Mouse (Mus musculus): Measurements from ENCODE around the gene Cyp2a4.
"Not testable (repeated sequence)": the region's sequence is repeated elsewhere in the genome, so short reads cannot be mapped to it uniquely, and the experiment has no call there.

The Cyp2a4 gene

GRCm38 (mm10) chr7:26306926-26307325 is at the start of gene Cyp2a4:
Gene Cyp2a4, plus strand, starts transcription at chr7:26307169.
- not testable (repeated sequence) for DNase-seq (ENCODE audit: low read depth, low spot score)

GRCm38 (mm10) chr7:26260034-26260433 is 46.9 kb upstream of the Cyp2a4 start, which contains the start of gene Vmn1r184:
Gene Vmn1r184, plus strand, starts transcription at chr7:26260334.
- not testable (repeated sequence) for DNase-seq (ENCODE audit: low read depth, low spot score)

DNA sequence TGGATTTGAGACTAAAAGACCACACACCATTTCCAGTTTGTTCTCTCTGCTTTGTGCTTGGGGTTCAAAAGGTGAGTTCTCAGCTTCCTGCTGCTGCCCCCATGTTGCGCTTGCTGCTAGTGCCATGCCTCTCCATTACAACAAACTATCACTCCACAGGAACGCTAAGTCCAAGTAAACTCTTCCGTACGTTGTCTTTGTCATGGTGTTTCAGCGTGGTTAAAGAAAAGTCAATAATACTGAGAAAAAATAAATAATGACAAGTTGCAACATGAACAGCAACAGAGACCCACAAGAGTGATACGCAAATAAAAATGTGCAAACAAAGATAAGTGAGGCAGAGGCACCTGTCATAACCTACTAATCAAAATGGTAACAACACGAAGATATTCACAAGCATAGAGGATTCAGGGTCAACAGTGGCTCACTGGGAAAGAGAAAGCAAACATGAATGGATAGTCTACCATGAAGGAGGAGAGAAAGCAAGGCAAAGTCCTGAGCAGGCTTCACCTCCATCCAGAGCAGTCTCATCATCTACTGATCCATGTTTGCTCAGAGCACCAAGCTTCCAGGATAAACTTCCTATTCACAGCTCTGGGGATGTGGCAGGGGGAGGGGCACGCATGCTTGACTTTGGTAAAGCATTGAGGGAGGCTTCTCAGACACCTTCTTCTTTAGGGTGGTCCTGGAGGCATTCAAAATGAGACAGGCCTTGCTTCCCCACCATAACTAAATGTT is 3.4 kb upstream of the Cyp2a4 start:
- not testable (repeated sequence) for DNase-seq (ENCODE audit: low read depth, low spot score)

DNA sequence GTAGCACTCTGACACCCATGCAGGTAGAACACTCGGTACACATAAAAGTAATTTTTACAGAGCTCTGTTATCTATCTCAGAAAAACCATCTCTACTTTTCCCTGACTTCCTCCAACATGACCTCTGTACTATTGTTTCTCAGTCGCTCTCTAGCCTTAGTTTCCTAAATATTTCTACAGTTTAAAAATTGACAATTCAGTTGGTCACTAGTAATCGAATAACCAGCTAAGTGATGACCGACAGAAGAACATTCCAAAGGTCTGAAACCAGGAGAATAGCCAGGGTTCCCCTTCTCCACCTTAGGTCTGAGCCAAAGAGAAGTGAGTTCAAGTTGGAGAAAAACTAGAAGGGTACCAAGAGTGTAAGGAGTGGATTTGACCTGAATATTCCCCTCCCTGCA is 4.8 kb downstream of the Cyp2a4 start:
- not testable (repeated sequence) for DNase-seq (ENCODE audit: low read depth, low spot score)

DNA sequence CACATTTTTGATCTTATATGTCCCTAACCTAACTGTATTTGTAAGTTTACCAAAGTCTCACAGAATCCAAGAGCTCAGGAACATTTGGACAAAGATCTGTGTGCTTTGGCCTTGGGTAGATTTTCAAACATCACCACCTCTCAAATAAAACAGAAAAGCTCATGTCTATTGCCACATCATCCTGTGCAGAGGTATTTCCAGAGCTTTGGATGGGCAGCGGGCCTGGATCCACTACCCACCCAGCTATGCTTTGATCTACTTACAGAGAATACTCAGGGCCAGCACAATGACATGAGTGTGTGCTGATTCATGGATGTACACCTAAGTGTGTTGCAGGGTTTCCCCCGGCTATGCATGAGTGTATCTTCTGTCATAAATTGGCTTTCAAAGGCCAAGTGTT is 8.2 kb downstream of the Cyp2a4 start:
- not testable (repeated sequence) for DNase-seq (ENCODE audit: low read depth, low spot score)

- DNase-seq (ENCODE audit: low read depth, low spot score): not testable (repeated sequence)
Measured at GRCm38 (mm10) chr7:26315809-26316208, 8.8 kb downstream of the Cyp2a4 start.

DNA sequence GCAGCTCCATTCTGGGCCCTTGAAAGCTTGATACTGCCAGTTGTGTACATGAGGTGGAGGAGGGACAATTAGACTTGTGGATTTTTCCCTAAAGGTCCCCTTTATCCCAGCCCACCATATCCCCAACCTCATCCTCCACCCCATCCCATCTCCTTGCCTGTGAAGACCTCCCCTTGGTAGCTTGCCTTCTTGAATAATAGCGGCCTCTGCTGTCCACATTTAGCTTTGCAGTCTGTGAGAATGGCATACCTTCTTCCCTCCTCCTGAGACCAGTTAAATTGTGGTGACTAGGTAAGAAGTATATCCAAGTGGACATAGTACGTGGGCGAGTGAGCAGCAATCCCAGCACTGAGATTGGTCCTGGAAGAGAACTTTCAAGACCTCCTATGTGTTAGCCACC is 13.4 kb downstream of the Cyp2a4 start:
- DNase-seq (ENCODE audit: low read depth, low spot score): not testable (repeated sequence)

DNA sequence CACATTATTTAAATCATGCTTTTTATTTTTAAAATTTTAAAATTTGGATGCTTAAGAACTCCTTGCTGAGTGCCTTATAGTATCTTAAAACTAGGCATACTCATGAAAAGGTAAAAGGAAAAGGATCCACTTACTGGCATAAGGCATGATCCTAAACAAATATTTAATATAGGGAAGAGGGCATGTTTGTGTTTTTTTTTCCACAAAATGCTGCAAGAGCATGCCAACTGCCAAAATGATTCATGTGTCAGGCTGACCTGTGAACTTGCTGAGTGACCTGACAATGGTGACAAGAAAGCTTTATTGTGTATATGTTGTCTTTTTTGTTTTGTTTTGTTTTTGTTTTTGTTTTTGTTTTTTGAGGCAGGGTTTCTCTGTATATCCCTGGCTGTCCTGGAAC is 43.2 kb downstream of the Cyp2a4 start:
- DNase-seq (ENCODE audit: low read depth, low spot score): not testable (repeated sequence)

- not testable (repeated sequence) for DNase-seq (ENCODE audit: low read depth, low spot score)
Measured at GRCm38 (mm10) chr7:26352258-26352657, 45.3 kb downstream of the Cyp2a4 start.

- DNase-seq (ENCODE audit: low read depth, low spot score): not testable (repeated sequence)
Measured at GRCm38 (mm10) chr7:26356719-26357118, 49.8 kb downstream of the Cyp2a4 start.
